Mouse (Mus musculus) adrenal gland, postnatal 25 days (tissue): ENCODE data around the gene Gm20390. TPM values are rescaled to one million over a fixed set of nuclear protein-coding genes. Genes with fewer than 3 reads are reported as not detected.
"Not testable (repeated sequence)": the region's sequence is repeated elsewhere in the genome, so short reads cannot be mapped to it uniquely, and the experiment has no call there.

Source experiments
- DNase-seq: peaks from one replicate; pipeline ENCODE4 v3.0.0; 2021; ENCODE audit warnings: mixed read lengths
- total RNA-seq: library from RNA; stranded (reverse); gene quantifications from 2 replicates; pipeline ENCODE4 v1.2.3, GENCODE M21; 2021

Gm20390 gene
- total RNA-seq, 1 experiment from 2014 or later = 63.2 TPM

DNA sequence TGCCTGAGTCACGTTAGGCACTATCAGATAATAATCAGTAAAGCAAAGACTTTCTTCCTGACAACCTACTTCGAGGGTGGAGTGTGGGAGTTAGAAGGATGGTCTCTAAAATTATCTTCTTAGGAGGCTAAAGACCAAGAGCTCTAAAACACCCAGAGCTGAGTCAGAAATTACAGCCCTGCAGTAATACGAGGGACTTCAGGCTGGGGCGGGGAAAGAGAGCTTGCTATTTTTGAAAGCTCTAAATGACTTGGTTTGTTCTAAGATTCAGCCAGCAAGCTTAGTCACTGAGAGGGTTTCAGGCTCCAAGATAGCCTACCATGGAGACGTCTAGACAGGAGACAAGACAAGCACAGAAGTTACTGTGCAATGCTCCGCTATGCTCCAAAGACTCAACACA is 2.7 kb downstream of the Gm20390 start:
- no peak for DNase-seq

DNA sequence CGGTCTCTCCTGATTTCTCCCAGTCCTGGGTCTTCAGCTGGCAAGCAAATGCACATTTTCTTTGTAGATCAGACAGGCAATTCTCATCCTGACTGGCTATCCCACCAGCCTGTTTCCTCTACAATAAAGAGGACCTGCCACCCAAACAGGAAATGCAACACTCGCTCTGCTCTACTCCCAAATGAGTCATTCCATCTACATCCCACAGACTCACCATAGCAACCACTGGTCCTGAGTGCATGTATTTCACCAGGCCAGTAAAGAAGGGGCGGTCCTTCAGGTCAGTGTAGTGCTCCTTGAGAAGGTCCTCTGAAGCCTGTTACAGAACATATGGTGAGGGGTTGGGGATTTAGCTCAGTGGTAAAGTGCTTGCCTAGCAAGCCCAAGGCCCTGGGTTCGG is 5.1 kb downstream of the Gm20390 start:
- DNase-seq = no peak

DNA sequence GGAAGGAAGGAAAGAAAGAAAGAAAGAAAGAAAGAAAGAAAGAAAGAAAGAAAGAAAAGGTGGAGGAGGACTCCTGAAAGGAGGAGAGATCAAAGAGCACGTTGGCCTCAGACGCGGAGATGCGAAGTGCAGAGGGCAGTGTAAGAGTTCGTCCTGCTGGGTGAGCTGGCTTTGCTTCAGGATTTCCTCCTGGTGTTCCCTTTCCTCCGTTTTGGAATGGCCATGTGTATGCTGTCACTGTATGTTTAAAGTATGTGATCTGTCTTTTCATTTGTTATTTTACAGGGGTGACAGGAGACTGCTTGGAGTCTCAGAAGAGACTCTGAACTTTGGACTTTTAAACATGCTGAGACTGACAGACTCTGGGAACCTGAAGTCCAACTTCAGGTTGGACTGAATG is 6.6 kb downstream of the Gm20390 start:
- no peak for DNase-seq

DNA sequence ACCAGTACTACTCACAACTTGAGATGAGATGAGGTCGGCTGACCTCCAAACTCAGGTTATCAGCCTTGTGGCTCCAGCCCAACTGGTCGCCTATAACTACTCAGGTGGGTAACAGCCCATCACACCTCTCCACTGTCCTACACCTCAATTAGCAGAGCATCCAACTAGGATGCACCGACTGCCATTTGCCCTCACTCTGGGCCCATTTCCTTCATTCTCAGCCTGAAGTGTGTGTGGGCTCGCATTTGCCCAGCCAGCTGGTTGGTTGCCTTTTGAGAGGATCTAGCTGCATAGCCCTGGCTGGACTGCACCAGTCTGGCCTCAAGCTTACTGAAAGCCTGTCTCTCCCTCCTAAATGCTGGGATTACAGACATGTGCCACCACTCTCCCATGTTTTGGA is 10.3 kb downstream of the Gm20390 start:
- no peak for DNase-seq

DNA sequence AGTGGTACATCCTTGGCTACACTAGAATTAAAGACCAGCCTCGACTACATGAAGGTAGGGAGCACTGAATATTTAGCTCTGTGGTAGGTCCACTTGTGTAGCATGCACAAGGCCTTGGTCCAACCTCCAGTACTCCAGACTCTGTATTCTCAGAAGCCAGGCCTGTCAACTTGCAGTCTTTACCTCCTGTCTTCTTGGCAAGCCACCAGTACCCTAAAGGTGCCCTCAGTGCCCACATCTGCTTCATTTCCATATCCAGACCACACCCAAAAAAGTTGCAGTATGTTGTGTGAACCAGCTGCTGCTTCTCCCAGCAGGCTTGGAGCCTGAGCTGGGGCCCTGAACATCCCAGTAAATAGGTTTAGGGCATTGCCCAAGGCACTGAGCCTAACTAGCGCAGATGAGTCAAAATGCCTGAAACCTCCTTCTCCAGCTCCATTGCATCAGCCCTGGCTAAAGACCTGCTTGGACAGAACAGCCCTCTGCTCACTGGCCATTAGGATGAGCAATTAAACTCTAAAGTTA is 11.0 kb downstream of the Gm20390 start:
- no peak for DNase-seq

DNA sequence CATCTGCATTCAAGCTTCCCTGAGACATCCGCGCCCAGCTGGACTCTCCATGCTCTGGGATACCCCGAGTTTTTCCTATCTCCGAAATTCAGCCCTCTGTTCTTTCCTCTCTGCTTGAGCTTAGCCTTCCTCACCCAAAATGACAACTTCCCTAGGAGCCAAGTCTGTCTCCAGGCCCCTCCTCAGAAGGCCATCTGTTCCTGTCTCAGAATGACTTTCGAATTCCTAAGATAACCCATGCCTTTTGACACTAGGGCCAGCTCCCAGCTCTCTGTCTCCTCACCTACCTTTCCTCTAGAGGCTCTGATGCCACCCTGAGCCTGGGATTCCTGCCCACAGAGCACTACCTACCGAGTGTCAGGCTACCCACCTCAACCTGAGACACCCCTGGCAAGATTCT is 11.9 kb downstream of the Gm20390 start, which contains the start of gene Nme2:
TSS of gene Nme2 (minus strand) at position 101 of the 400 bp plus-strand sequence.
- no peak for DNase-seq

DNA sequence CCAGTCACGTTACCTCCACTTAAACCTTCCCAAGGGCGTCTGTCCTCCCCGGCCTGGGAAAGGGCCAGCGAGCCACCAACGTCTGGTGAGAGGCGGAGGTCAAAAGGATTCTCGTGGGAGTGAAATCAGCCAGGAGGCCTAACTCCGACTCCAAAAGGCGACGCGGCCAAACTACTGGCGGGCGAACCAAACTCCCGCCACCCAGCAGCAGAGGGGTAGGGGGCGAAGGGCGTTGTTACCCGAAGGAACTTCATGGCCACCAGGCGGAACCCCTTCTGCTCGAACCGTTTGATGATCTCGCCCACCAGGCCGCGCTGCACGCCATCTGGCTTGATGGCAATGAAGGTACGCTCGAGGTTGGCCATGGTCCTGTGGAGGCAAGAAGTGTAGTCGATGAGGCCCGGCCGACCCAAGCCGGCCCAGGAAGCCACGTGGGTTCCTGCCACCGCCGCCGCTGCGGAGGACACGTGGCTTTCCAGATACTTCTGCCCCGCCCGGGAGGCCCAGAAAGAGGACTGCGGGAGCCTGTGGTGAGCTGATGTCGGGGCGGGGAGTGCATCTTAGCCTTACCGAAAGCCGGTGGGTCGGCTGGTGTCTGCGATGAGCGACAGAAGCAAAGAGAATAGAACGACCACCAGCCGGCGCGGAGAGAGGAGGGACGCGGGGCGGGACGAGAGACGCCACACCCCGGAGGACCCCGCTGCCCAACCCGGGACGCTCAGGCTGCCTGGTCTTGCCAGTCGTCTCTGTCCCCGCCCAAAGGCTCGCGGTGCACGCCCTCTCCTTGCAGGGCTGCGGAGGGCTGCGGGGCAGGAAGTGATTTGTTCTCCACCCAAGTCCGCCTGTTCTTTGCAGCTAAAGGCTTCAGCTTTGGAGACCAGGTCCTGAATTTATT is 12.6 kb downstream of the Gm20390 start:
- peak; percentile 95 for DNase-seq

DNA sequence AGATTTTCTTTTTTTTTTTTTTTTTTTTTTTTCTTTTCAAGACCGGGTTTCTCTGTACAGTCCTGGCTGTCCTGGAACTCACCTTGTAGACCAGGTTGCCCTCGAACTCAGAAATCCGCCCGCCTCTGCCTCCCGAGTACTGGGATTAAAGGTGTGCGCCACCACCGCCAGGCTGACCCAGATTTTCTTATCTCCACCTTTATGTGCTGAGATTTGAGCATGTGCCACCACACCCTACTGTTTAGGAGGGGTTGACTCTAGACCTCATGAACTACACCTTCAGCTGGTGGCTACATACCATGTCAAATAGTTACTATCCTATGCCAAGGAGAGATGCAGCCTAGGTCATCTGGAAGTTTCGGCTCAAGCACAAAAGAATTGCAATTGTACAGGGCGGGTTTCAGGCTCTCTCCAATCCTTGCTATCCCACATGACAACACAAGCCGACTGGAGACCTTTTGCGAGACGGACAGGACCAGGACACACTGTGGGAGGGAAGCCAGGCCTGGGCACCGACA is 13.3 kb downstream of the Gm20390 start:
- DNase-seq = no peak

DNA sequence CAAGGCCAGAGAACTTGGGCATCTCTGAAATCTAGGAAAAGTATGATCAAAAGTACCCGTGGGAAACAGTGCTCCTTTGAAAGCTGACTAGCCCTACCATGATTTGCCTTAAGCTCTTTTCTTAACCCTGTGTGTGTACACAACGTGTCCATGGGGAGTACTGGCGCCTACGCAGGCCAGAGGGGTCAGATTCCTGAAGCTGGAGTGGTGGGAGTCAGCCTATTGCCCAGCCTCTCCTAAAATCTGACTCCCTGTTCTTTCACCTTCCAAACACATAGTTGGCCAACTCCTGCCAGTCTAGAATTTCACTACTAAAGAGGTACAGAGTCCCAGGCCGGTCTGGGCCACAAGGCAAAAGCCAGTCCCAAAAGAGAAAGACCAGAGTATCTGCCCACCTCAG is 15.7 kb downstream of the Gm20390 start:
- no peak for DNase-seq

DNA sequence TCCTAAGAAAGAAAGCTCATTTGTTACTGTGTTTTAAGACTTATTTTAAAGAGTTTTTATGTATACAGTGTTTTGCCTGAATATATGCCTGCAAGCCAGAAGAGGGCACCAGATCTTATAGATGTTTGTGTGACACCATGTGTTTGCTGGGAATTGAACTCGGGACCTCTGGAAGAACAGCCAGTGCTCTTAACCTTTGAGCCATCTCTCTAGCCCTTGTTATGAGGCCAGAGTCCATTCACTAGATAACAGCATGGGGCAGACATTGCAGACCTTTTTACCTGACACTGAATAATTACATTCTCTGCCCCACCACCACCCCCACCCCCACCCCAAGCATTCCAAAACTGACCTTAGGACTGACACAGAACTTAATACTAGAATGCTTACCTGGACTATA is 18.0 kb downstream of the Gm20390 start:
- DNase-seq = no peak

DNA sequence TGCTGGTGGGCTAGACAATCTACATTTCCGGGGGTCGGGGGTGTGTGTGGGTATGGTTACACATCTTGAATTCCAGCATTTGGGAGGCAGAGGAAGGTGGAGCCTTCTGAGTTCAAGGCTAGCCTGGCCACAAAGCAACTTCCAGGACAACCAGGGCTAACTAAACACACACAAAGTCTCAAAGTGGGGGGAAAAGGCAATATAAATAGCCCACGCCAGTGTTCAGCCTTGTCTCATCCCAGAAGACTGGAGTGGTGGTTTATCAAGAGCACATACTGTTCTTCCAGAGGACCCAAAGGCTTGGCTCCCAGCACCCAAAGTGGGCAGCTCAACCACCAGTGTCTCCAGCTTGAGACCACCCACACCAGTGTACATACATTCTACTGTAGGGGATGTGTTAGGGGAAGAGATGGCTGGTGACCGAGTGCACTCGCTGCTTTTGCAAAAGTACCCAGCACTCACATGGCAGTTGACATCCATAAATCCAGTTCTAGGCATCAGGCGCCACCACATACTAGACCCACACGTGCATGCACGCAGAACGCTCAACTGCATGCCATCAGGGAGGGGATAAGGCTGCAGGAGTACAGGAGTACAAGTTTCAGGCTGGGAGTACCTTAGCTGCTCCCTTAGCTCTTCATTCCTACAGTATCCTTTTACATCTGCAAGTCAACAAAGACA is 19.1 kb downstream of the Gm20390 start:
- no peak for DNase-seq

DNA sequence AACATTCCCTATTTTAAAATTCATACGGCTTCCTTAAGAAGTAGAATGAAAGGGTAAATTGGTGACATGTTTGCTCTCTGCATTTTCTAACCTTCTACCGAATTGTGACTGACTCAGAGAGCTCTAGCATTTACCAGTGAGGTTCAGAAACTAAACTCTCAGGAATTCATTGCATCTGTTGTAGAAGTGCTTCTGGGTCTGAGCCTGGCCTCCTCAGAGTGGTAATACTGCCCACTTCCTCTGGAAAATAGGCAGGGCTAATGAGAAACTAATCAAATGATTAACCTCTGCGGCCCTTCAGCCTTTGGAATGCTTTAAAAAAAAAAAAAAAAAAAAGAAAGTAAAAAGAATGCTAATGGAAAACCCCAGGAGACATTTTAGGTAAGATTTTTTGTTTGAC is 23.1 kb downstream of the Gm20390 start:
- DNase-seq = no peak

DNA sequence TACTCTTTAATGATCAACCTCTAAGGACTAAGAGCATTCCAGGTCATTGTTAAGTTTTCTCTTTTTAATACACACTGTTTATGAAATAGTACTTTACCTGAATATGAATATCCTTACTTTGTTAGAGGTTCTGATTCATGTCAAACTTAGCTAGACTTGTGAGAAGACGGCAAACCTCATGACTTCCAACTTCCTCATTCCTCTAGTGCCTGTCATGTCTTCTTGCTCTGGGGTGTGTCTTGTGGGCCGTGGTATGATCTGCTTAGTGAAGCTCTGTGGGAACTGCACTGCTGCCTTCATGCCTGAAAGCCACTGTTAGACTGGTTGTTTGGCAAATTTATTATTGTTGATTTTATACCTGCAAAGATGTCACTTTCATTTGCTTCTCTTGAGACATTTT is 27.2 kb downstream of the Gm20390 start:
- DNase-seq = no peak

DNA sequence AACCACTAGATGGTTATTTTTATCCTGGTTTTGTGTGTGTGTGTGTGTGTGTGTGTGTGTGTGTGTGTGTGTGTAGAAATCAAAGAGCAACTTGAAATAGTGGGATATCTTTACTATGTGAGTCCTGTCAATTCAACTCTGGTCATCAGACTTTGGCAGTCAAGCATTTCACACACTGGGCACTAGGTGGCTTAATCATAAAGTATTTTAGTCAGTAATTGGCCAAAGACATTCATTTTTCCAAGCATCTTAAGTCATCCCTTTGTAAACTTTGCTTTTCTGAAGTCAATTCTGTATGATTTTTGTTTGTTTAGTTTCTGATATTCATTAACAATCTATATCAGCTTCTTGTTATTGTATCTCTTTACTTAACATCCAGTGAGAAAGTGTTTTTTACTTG is 39.0 kb downstream of the Gm20390 start:
- DNase-seq = no peak

DNA sequence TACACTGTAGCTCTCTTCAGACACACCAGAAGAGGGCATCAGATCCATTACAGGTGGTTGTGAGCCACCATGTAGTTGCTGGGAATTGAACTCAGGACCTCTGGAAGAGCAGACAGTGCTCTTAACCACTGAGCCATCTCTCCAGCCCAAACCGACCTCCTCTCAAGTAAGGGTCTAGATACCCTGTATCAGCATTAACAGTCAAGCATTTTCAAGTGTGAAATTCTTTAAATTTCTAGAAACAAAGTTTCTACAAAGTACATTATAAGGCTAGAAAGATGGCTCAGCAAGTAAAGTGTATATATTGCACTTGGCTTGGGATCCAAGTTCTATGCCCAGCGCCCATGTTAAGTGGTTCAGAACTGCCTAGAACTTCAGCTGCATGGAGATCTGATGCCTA is 53.1 kb downstream of the Gm20390 start:
- DNase-seq = not testable (repeated sequence)

DNA sequence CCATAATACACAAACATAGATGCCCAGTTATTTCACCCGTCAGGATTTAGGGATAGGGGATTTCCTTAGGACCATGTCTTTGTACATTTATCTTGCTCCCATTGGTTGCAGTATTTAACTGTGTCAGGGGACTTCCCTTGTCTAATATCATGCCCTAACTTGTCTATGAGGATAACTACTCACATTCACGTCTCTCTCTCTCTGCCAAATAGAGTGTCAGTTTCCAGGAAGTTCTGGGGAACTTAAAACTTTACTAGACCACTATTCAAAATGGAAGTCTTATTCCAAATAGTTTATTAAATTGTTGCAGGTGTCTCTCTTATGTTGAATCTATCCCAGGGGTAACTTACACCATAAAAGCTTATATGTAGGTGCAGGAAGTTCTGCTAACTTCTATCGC is 56.5 kb downstream of the Gm20390 start:
- no peak for DNase-seq

DNA sequence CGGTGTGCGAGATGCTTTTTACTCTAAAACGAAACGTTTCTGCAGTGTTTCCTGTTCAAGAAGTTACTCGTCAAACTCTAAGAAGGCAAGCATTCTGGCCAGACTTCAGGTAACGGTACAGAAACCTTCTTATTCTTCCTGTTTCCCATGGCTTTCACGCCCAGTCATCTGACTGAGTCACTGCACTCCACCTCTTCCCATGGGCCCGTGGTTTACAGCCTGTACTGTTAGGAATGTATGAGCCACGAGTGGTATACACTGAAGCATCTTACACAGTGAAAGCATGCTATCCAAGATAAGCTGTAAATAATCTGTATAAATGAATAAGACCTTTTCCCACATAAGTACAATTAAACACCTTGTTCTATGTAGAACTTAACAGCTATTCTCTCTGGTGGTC is 59.3 kb downstream of the Gm20390 start:
- DNase-seq = no peak

DNA sequence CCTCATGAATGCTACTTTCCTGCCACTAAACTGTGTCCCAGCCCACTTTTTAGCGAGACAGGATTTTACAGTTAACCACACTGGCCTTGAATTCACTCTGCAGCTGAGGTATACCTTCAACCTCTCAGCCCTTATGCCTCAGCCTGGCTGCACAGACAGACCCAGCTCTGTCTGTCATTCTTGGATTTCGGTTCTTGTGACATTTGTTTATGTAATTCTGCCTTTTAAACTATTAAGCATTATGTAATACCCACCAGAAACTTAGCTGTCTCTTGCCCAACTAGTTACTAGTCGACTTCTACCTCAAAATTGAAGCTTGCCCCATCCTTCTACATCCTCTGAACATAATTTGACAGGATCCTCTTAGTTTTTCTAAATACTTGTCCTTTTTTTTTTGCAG is 60.3 kb downstream of the Gm20390 start:
- DNase-seq = no peak

DNA sequence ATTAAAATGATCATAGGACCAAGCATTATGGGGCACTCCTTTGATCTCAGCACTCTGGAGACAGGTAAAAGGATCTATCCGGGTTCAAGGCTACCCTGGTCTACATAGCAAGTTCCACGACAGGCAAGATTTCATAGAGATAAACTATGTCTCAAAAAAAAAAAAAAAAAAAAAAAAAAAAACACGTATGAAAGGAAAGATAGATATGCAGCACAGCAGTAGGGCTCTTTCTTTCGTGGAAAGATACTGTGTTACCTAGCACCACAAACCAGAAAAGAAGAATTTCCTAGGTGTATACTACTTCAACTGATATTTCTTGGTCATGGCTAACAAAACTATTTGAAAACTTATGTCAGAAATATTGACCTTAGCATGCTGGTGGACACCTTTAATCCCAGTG is 61.3 kb downstream of the Gm20390 start:
- DNase-seq = no peak
